In the genomic region with DNA sequence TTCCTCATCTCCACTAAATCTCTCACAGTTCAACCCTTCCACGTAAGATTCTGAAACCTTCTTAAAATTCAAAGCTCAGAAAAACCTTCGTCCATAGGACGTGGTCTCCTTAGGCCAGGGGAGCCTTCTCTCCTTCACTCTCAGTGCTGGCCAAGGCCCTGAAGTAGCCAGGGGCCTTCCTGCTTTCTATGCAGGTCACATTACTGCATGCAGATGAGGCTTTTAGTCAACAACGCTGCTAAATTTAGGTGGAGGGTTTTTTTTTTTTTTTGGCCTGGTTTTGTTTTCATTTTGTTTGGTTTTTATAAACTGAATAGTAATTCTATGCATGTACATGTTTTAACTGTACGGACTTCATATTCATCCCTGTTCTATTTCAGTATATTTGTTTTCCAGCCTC, we compare ENCODE assay signal across 21 mouse cellular contexts.
DNase-seq lines count a peak whose midpoint lies in the region; ATAC-seq and TF ChIP-seq lines count a peak whose summit lies in the region.
"Had no signal": no experiment of that assay in that cellular context is flagged by ENCODE, and none has a peak within 500 bp of the region (broad histone marks: within the 10 kb centered on the region; RNA-seq: fewer than 3 reads in every experiment).

No protein-coding gene starts in this region.

- no peak for TF ChIP-seq CTCF in brain, embryonic 14.5 days (IDR thresholded peaks at IDR 0.05; ENCODE audit: borderline replicate concordance, extremely low read depth, insufficient read depth, insufficient read length)

- ATAC-seq in hindbrain, embryonic 16.5 days = 0 out of 2 replicates have a peak, but pooled peaks have one; percentile 50
- ATAC-seq in hindbrain, embryonic 12.5 days (ENCODE audit: low FRiP score) = no peak
- no peak for ATAC-seq in midbrain, embryonic 11.5 days (ENCODE audit: low FRiP score)
- ATAC-seq in midbrain, embryonic 14.5 days (ENCODE audit: low FRiP score, low TSS enrichment) = no peak
- no peak for ATAC-seq in limb, embryonic 12.5 days (ENCODE audit: insufficient number of reproducible peaks, insufficient read depth, low FRiP score, low TSS enrichment, low read depth)
- ATAC-seq: activated CD4-positive, CD25-positive, alpha-beta regulatory T cell, adult 4 months; CD4-positive, CD25-positive, alpha-beta regulatory T cell, adult 4 months; forebrain, embryonic 14.5 days; intestine, embryonic 15.5 days had no signal

- no peaks in the 10 kb centered on the region for H3K9me3 ChIP-seq in hindbrain, embryonic 16.5 days (ENCODE audit: control insufficient read depth, low read length)
- no peaks in the 10 kb centered on the region for H3K9me3 ChIP-seq in hindbrain, embryonic 12.5 days (replicated peaks)
- no peaks in the 10 kb centered on the region for H3K9me3 ChIP-seq in midbrain, embryonic 11.5 days (ENCODE audit: control insufficient read depth, low read length)
- no peaks in the 10 kb centered on the region for H3K9me3 ChIP-seq in midbrain, embryonic 14.5 days (ENCODE audit: control insufficient read depth, low read length)
- no peaks in the 10 kb centered on the region for H3K9me3 ChIP-seq in limb, embryonic 12.5 days
- H3K9me3 ChIP-seq: forebrain, embryonic 10.5 days; intestine, embryonic 15.5 days had no signal

- DNase-seq in midbrain, embryonic 11.5 days (ENCODE audit: low spot score, missing footprints) = peak; percentile 67
- no peak for DNase-seq in midbrain, embryonic 14.5 days
- peak; percentile 56 for DNase-seq in brain, embryonic 14.5 days (ENCODE audit: low read depth)
- DNase-seq in right cerebral cortex, postnatal 4 days = no peak
- DNase-seq: adrenal gland, adult 8-10 months; adrenal gland, postnatal 25 days; cerebellum, adult 18-20 months; cerebellum, adult 9-10 months; cerebellum, postnatal 14 days; gastrocnemius, postnatal 25 days; heart, adult 2 months had no signal

- H3K4me2 ChIP-seq in hindbrain, embryonic 16.5 days (ENCODE audit: low read length) = no peak overlapping the region
- H3K4me2 ChIP-seq in hindbrain, embryonic 12.5 days (replicated peaks) = no peak overlapping the region
- H3K4me2 ChIP-seq in midbrain, embryonic 11.5 days = no peak overlapping the region
- H3K4me2 ChIP-seq in midbrain, embryonic 14.5 days (ENCODE audit: low read length) = no peak overlapping the region
- H3K4me2 ChIP-seq in limb, embryonic 12.5 days = no peak overlapping the region
- H3K4me2 ChIP-seq: heart, embryonic 11.5 days; hindbrain, embryonic 14.5 days; intestine, embryonic 15.5 days had no signal

- WGBS in hindbrain, embryonic 16.5 days = 56% methylated on average over 5 of the region's 5 CpGs
- WGBS in hindbrain, embryonic 12.5 days = 73% methylated on average over 5 of the region's 5 CpGs
- 85% methylated on average over 5 of the region's 5 CpGs for WGBS in midbrain, embryonic 11.5 days
- WGBS in midbrain, embryonic 14.5 days = 64% methylated on average over 5 of the region's 5 CpGs
- 75% methylated on average over 5 of the region's 5 CpGs for WGBS in limb, embryonic 12.5 days

- H3K27ac ChIP-seq in hindbrain, embryonic 16.5 days (ENCODE audit: low read depth, low read length) = no peak overlapping the region
- H3K27ac ChIP-seq in hindbrain, embryonic 12.5 days = no peak overlapping the region
- no peak overlapping the region for H3K27ac ChIP-seq in midbrain, embryonic 11.5 days (ENCODE audit: low read depth, low read length)
- H3K27ac ChIP-seq in midbrain, embryonic 14.5 days (replicated peaks; ENCODE audit: low read depth, low read length) = no peak overlapping the region
- H3K27ac ChIP-seq in limb, embryonic 12.5 days = peak overlapping the region; percentile 68
- H3K27ac ChIP-seq: forebrain, embryonic 10.5 days; heart, adult 2 months; hindbrain, embryonic 14.5 days; intestine, embryonic 15.5 days had no signal

- H3K9ac ChIP-seq in hindbrain, embryonic 16.5 days (ENCODE audit: low read depth, low read length) = no peak overlapping the region
- no peak overlapping the region for H3K9ac ChIP-seq in hindbrain, embryonic 12.5 days
- no peak overlapping the region for H3K9ac ChIP-seq in midbrain, embryonic 11.5 days (ENCODE audit: low read length)
- no peak overlapping the region for H3K9ac ChIP-seq in midbrain, embryonic 14.5 days (replicated peaks; ENCODE audit: low read length)
- no peak overlapping the region for H3K9ac ChIP-seq in limb, embryonic 12.5 days (replicated peaks)
- H3K9ac ChIP-seq: hindbrain, embryonic 14.5 days; intestine, embryonic 15.5 days had no signal

- no peaks in the 10 kb centered on the region for H3K36me3 ChIP-seq in hindbrain, embryonic 16.5 days (ENCODE audit: control insufficient read depth, insufficient read depth, low read length)
- H3K36me3 ChIP-seq in hindbrain, embryonic 12.5 days = no peaks in the 10 kb centered on the region
- no peaks in the 10 kb centered on the region for H3K36me3 ChIP-seq in midbrain, embryonic 11.5 days (ENCODE audit: control insufficient read depth, insufficient read depth, low read length)
- no peaks in the 10 kb centered on the region for H3K36me3 ChIP-seq in midbrain, embryonic 14.5 days (ENCODE audit: control insufficient read depth, insufficient read depth, low read length)
- no peaks in the 10 kb centered on the region for H3K36me3 ChIP-seq in limb, embryonic 12.5 days
- H3K36me3 ChIP-seq: forebrain, embryonic 10.5 days; intestine, embryonic 15.5 days had no signal

- no peak overlapping the region for H3K4me3 ChIP-seq in hindbrain, embryonic 16.5 days (ENCODE audit: low read length)
- H3K4me3 ChIP-seq in hindbrain, embryonic 12.5 days = no peak overlapping the region
- no peak overlapping the region for H3K4me3 ChIP-seq in midbrain, embryonic 11.5 days (ENCODE audit: low read depth, low read length)
- H3K4me3 ChIP-seq in midbrain, embryonic 14.5 days (replicated peaks; ENCODE audit: low read depth, low read length) = no peak overlapping the region
- no peak overlapping the region for H3K4me3 ChIP-seq in limb, embryonic 12.5 days (replicated peaks)
- H3K4me3 ChIP-seq: forebrain, embryonic 10.5 days; heart, adult 2 months; intestine, embryonic 15.5 days had no signal

- no peak for TF ChIP-seq POLR2A in brain, embryonic 14.5 days (IDR thresholded peaks at IDR 0.05; ENCODE audit: borderline replicate concordance, extremely low read depth, insufficient read depth, insufficient read length, poor library complexity, severe bottlenecking)

- H3K27me3 ChIP-seq in hindbrain, embryonic 16.5 days (replicated peaks; ENCODE audit: control insufficient read depth, insufficient read depth, low read length) = no peaks in the 10 kb centered on the region
- H3K27me3 ChIP-seq in hindbrain, embryonic 12.5 days = no peaks in the 10 kb centered on the region
- H3K27me3 ChIP-seq in midbrain, embryonic 11.5 days (ENCODE audit: control insufficient read depth, insufficient read depth, low read length) = no peaks in the 10 kb centered on the region
- H3K27me3 ChIP-seq in midbrain, embryonic 14.5 days (ENCODE audit: control insufficient read depth, insufficient read depth, low read length) = no peaks in the 10 kb centered on the region
- no peaks in the 10 kb centered on the region for H3K27me3 ChIP-seq in limb, embryonic 12.5 days
- H3K27me3 ChIP-seq: intestine, embryonic 15.5 days had no signal

- no peaks in the 10 kb centered on the region for H3K4me1 ChIP-seq in hindbrain, embryonic 16.5 days (ENCODE audit: control insufficient read depth, insufficient read depth, low read depth, low read length)
- 0 out of 2 replicates have a peak, but pooled peaks cover 3% of the 10 kb centered on the region for H3K4me1 ChIP-seq in hindbrain, embryonic 12.5 days
- H3K4me1 ChIP-seq in midbrain, embryonic 11.5 days (ENCODE audit: control insufficient read depth, insufficient read depth, low read length) = peaks cover 2% of the 10 kb centered on the region; the same call in 1 of the 2 replicates
- peaks cover 3% of the 10 kb centered on the region; the same call in 1 of the 2 replicates for H3K4me1 ChIP-seq in midbrain, embryonic 14.5 days (ENCODE audit: control insufficient read depth, insufficient read depth, low read length)
- peaks cover 33% of the 10 kb centered on the region for H3K4me1 ChIP-seq in limb, embryonic 12.5 days (replicated peaks)
- H3K4me1 ChIP-seq: intestine, embryonic 15.5 days had no signal

Comparison
In these comparisons a context has a peak if more than half of its experiments do, and no peak if none do; other contexts are left out.
1. DNase-seq: peak in midbrain, embryonic 11.5 days (single experiment) and brain, embryonic 14.5 days (single experiment); none in midbrain, embryonic 14.5 days (single experiment) and right cerebral cortex, postnatal 4 days (single experiment).